Mouse (Mus musculus) forebrain, embryonic 12.5 days (tissue): Measurements from ENCODE around the gene Ldhd. TPM values are rescaled to one million over a fixed set of nuclear protein-coding genes. Genes with fewer than 3 reads are reported as not detected.

Experiments used
- ATAC-seq: fragments of 200-750 bp; cut with Nextera tagmentation; 2 replicates; pipeline ENCODE4 v1.8.0; 2017; ENCODE audit warnings: moderate TSS enrichment; ENCODE audit not compliant: low FRiP score
- H3K27ac ChIP-seq: fragments of 300-500 bp; sonication (generic); 2 replicates; pipeline ENCODE4 v1.5.1; 2016; ENCODE audit warnings: mild to moderate bottlenecking
- H3K27me3 ChIP-seq: fragments of 300-500 bp; sonication (generic); 2 replicates; pipeline ENCODE4 v1.6.1; 2016; ENCODE audit warnings: mild to moderate bottlenecking
- H3K36me3 ChIP-seq: fragments of 300-500 bp; sonication (generic); replicated peaks from 2 replicates; pipeline ENCODE4 v1.6.1; 2016; ENCODE audit warnings: mild to moderate bottlenecking
- H3K4me1 ChIP-seq: fragments of 300-500 bp; sonication (generic); 2 replicates; pipeline ENCODE4 v1.6.1; 2016
- H3K4me2 ChIP-seq: fragments of 300-500 bp; sonication (generic); 2 replicates; pipeline ENCODE4 v1.6.1; 2016; ENCODE audit warnings: mild to moderate bottlenecking, moderate library complexity
- H3K4me3 ChIP-seq: fragments of 300-500 bp; sonication (generic); replicated peaks from 2 replicates; pipeline ENCODE4 v1.5.1; 2016; ENCODE audit warnings: mild to moderate bottlenecking
- H3K9ac ChIP-seq: fragments of 300-500 bp; sonication (generic); 2 replicates; pipeline ENCODE4 v1.6.1; 2016; ENCODE audit warnings: mild to moderate bottlenecking
- H3K9me3 ChIP-seq: fragments of 300-500 bp; sonication (generic); 2 replicates; pipeline ENCODE4 v1.6.1; 2016
- WGBS: fragments of 180-500 bp; shearing (Covaris S2); methylation state at CpG from one replicate; pipeline ENCODE4 v1.1.7; 2016; 5-methylcytosine and 5-hydroxymethylcytosine counted together
- polyA plus RNA-seq: library from polyadenylated mRNA; unstranded; fragments of >200 nt; fragmentation: Nextera tagmentation; extraction: Ambion mirVana; gene quantifications from 2 replicates; pipeline ENCODE4 v1.2.1, GENCODE M21; 2016

Gene Ldhd
- polyA plus RNA-seq, 1 experiment from 2014 or later = 0.50 TPM

DNA sequence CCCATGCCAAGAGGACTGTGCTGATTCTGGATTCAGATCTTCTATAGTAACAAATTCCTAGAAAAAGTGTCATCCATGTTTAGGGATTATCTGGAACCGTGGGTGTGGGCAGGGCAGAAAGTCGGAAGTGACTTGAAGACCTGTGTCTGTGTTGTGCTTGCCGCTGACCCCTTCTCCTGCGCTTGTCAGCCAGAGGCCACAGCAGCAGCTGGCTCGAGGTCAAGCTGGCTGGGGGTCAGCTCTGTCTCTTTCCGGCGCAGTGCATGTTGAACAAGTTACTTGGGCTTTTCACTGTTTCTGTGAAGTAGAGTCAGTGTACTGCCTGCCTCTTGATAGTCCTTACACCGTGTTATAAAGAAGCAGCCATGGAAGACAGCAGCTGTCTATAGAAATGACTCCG is 23.2 kb downstream of the Ldhd start:
- Histone ChIP-seq H3K9me3 (no peaks in the 10 kb centered on the region), H3K27me3 (no peaks in the 10 kb centered on the region), H3K27ac (no peak overlapping the region), H3K4me1 (no peaks in the 10 kb centered on the region), H3K9ac (no peak overlapping the region), H3K4me3 (no peak overlapping the region), H3K4me2 (no peak overlapping the region), H3K36me3 (peaks cover 3% of the 10 kb centered on the region; the same call in 1 of the 2 replicates)
- no peak for ATAC-seq
- 92% methylated on average over 9 of the region's 9 CpGs for WGBS

DNA sequence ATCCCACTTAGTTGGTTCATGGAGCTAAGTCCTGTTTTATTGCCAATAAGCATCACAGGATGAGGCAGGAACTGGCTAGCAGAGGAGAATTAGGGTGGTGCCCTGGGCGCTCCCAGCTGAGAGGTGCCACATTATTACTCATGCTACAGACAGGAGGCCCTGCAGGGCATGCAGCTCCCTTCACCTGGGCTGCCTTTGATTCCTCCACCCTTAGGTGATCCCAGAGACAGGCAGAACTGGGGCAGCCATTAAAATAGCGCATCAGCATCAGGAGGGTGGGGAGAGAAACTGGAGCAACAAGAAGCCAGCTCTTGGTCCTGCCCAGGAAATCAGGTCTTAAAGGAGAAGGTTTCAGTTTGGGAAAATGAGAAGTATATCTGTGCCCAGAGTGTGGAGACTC is 25.2 kb downstream of the Ldhd start:
- Histone ChIP-seq H3K9me3 (no peaks in the 10 kb centered on the region), H3K4me3 (no peak overlapping the region), H3K4me1 (no peaks in the 10 kb centered on the region), H3K9ac (no peak overlapping the region), H3K36me3 (no peaks in the 10 kb centered on the region), H3K27ac (no peak overlapping the region), H3K4me2 (no peak overlapping the region), H3K27me3 (no peaks in the 10 kb centered on the region)
- no peak for ATAC-seq
- WGBS = 100% methylated on average over 2 of the region's 2 CpGs

DNA sequence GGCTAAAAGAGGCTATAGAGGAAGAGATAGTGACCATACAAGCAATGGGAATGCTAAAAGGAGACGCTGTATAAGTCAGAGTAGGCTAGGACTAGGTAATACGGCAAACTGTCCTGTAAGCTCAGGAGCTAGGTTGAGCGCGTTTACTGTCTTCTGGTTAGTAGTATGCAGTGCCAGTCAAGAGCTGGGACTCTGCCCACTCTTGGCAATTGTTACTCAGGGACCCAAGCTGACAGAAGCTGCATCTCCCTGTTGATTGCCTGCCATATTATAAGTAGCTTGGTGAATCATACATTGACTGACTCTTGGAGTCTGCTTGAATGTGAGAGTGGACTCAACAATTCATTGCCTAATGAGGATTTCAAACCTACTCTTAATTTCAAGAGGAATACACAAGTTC is 28.1 kb downstream of the Ldhd start:
- no peaks in the 10 kb centered on the region for H3K27me3 ChIP-seq
- WGBS = 97% methylated on average over 4 of the region's 4 CpGs
- no peak for ATAC-seq
- H3K9me3 ChIP-seq = no peaks in the 10 kb centered on the region
- no peak overlapping the region for H3K27ac ChIP-seq
- no peaks in the 10 kb centered on the region; the same call in 1 of the 2 replicates for H3K4me1 ChIP-seq
- H3K4me2 ChIP-seq = no peak overlapping the region
- H3K9ac ChIP-seq = no peak overlapping the region
- no peak overlapping the region for H3K4me3 ChIP-seq
- H3K36me3 ChIP-seq = no peaks in the 10 kb centered on the region

DNA sequence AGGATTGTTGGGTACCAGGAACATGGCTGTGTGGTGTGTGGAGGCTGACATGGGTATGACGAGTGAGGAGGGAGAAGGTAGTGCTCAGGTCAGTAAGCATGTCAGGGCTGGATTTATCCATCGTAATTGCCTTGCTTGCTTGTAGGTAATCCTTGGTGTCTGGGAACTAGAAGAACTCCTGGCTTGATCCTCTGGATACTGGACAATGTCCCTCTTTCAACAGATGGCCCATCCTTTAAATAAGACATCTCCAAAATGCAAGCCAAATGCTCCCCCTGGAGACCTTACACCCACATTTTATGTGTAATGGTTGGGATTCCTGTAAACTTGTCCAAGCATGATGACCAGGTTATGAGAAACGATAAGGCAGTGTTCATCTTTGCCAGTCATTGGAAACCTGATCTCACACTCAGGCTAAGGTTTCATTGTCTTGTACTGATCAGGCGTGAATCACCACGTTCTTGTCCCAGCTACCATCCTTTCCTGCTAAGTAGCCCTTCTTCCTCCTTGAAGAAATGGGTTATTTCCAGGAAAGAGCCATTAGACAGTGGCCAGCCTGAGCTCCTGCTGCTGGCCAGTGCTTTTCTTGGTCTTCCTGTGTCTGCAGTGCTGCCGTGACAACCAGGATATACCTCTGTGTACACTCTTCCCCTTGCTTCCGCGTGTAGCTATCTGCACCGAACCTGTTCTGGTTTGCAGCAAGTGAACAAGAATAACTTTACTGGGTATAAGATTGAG is 30.3 kb downstream of the Ldhd start:
- no peak overlapping the region for H3K9ac ChIP-seq
- WGBS = 82% methylated on average over 9 of the region's 9 CpGs
- H3K4me3 ChIP-seq = no peak overlapping the region
- no peak for ATAC-seq
- H3K36me3 ChIP-seq = no peaks in the 10 kb centered on the region
- no peaks in the 10 kb centered on the region for H3K27me3 ChIP-seq
- peaks cover 16% of the 10 kb centered on the region for H3K4me1 ChIP-seq
- no peaks in the 10 kb centered on the region for H3K9me3 ChIP-seq
- H3K27ac ChIP-seq = no peak overlapping the region
- no peak overlapping the region for H3K4me2 ChIP-seq

DNA sequence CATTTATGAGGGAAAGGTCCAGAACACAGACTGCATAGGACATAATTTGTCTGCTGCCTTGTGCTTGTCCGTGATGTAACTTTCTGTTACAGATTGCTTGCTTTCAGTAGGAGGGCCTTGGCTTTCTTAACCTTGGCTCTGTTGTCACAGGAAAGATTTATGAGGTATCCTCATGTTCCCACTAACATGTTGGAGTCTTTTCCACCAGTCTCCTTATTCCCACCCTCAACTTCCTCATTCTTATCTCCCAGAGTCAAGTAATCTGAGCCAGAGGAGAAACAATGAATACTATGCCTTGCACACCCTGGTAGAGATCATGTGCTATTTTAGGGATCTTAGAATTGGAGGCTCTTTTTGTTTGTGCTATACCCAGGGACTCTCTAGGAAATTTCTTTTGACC is 32.9 kb downstream of the Ldhd start:
- no peaks in the 10 kb centered on the region for H3K36me3 ChIP-seq
- peaks cover 38% of the 10 kb centered on the region for H3K4me1 ChIP-seq
- no peak overlapping the region for H3K27ac ChIP-seq
- no peak overlapping the region for H3K4me2 ChIP-seq
- no peak for ATAC-seq
- no peak overlapping the region for H3K9ac ChIP-seq
- no peaks in the 10 kb centered on the region for H3K9me3 ChIP-seq
- H3K27me3 ChIP-seq = no peaks in the 10 kb centered on the region
- no peak overlapping the region for H3K4me3 ChIP-seq
- 92% methylated on average over 1 of the region's 1 CpGs for WGBS

DNA sequence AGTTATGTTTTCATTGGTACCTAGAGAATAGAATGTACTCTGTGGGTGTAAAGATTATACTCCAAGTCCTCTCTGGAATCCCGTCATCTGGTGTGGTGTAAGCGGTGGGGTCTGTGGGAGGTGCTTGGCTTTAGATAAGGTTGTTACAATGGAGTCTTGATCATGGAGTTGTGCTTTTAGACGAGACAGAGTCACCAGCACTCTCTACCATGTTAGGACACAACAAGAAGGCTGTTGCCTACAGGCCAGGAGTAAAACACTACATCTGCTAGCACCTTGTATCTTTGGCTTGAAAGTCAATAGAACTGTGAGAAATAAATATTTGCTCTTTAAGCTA is 33.7 kb downstream of the Ldhd start:
- Histone ChIP-seq H3K4me3 (no peak overlapping the region), H3K27me3 (no peaks in the 10 kb centered on the region), H3K27ac (no peak overlapping the region), H3K9ac (no peak overlapping the region), H3K9me3 (no peaks in the 10 kb centered on the region), H3K4me2 (no peak overlapping the region), H3K4me1 (peaks cover 45% of the 10 kb centered on the region), H3K36me3 (no peaks in the 10 kb centered on the region)
- ATAC-seq = no peak
- 71% methylated on average over 3 of the region's 3 CpGs for WGBS

DNA sequence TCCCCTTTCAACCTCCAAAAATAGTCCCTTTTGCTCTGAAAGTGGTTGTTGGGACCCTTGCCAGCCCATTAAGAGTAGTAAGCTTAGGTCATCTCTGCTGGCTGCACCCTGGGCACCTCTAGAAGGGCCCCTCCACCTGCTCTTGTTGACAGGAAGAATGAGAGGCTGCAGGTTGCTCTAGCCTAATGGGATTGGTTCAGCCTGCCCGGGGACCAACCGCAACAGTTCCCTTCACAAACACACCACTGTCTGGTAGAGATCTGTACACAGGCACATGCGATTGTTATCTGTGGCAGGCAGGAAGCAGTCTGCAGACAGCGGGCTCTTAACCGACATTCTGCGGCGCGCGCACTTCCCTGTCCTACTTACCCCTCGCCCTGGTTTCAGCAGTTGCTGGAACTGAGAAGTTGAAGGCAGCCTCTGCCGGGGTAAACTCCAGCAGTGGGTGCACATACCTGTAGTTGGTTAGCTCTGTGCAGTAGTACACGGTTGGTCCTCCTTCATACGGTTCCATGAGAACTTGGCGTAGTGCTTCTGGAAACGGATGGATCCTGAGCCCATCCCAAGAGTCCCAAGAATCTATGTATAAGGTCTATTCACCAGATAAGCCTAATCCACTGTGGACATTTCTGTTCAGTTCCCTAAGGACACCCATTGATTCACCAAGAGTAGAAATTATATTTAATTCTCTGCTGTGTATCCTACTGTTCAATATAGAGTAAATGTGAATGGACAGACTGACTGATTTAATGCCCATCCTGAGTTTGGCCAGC is 34.3 kb downstream of the Ldhd start:
- no peak overlapping the region for H3K4me2 ChIP-seq
- H3K4me3 ChIP-seq = no peak overlapping the region
- no peak overlapping the region for H3K9ac ChIP-seq
- 90% methylated on average over 15 of the region's 15 CpGs for WGBS
- no peak overlapping the region for H3K27ac ChIP-seq
- H3K36me3 ChIP-seq = no peaks in the 10 kb centered on the region
- ATAC-seq = no peak
- no peaks in the 10 kb centered on the region for H3K27me3 ChIP-seq
- peaks cover 45% of the 10 kb centered on the region for H3K4me1 ChIP-seq
- no peaks in the 10 kb centered on the region for H3K9me3 ChIP-seq

DNA sequence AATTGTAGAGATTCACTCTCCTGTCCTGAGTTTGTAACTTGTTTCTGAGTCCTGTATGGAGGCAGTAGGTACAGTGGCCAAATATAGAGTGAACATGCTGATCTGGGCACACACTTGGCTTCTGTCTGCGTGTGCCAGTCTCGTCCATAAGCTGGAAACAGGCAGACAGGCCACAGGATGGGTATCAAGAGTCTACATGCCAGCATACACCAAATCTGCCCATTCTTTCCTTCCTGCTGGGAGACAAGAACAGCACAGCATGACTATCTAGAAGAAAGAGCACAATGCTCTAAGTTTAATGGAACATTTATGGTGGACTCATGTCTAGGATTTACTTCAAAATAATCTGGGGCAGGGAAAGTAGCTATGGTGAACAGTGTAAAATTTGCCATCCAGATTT is 35.2 kb downstream of the Ldhd start:
- Histone ChIP-seq H3K36me3 (no peaks in the 10 kb centered on the region), H3K9ac (no peak overlapping the region), H3K4me2 (no peak overlapping the region), H3K4me3 (no peak overlapping the region), H3K27ac (no peak overlapping the region), H3K9me3 (no peaks in the 10 kb centered on the region), H3K27me3 (no peaks in the 10 kb centered on the region), H3K4me1 (peaks cover 45% of the 10 kb centered on the region)
- no peak for ATAC-seq
- 95% methylated on average over 2 of the region's 2 CpGs for WGBS

DNA sequence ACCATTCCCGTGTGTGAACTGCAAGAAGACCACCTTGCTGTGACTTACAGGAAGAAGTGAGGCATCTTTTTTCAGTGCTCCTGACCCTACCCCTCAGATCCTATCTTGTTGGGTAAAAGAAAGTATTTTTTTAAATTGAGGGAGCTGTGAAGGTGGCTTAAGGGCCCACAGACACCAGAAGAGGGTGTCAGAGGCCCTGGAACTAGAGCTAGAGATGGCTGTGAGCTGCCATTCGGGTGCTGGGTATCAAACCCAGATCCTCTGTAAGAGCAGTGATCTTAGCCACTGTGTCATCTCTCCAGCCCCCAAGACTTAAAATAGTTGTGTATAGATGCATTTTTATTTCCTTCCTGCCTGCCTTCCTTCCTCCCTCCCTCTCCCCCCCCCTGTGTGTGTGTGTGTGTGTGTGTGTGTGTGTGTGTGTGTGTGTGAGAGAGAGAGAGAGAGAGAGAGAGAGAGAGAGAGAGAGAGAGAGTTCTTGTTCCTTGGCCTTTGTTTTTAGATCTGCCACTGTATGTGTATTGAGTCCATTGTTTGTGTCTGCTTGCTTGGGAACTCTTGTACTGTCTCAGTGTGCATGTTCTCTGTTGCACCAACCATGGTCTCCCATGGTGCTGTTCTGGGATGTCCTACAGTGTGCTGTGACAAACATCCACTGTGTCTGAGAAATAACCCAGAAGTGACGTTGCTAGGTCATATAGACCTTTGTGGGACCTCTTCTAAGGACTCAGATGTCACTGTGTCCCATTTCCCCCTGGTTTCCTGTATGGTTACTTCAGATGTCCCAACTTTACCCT is 35.9 kb downstream of the Ldhd start:
- Histone ChIP-seq H3K9ac (no peak overlapping the region), H3K4me3 (no peak overlapping the region), H3K36me3 (no peaks in the 10 kb centered on the region), H3K27me3 (no peaks in the 10 kb centered on the region), H3K9me3 (no peaks in the 10 kb centered on the region), H3K4me2 (no peak overlapping the region), H3K4me1 (peaks cover 45% of the 10 kb centered on the region), H3K27ac (no peak overlapping the region)
- WGBS = 91% methylated on average over 3 of the region's 3 CpGs
- ATAC-seq = no peak

DNA sequence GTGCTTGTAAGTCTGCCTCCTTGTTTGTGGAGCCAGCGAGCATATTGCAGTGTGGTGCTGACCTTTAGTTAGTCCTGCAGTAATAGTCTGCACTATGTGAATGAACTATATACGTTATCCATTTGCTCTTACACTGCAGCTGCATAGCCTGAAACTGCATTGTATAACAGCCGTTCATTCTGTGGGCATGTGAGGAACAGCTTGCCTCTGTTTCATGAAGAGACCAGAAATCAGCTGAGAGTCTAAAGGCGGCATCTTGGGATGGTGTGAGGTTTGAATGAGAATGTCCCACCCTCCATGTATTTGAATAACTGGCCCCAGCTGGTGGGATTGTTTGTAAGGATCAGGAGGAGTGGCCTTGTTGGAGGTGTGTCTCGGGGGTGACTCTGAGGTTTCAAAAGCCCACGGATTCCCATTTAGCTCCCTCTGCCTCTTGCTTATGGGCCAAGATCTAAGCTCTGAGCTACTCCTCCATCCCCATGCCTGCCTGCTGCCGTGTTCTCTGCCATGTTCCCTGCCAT is 37.7 kb downstream of the Ldhd start:
- Histone ChIP-seq H3K9ac (no peak overlapping the region), H3K9me3 (no peaks in the 10 kb centered on the region), H3K27ac (peak overlapping the region; percentile 31; the same call in 1 of the 2 replicates), H3K4me3 (no peak overlapping the region), H3K4me1 (peaks cover 45% of the 10 kb centered on the region), H3K27me3 (no peaks in the 10 kb centered on the region), H3K4me2 (no peak overlapping the region), H3K36me3 (no peaks in the 10 kb centered on the region)
- ATAC-seq = no peak
- 57% methylated on average over 7 of the region's 7 CpGs for WGBS

DNA sequence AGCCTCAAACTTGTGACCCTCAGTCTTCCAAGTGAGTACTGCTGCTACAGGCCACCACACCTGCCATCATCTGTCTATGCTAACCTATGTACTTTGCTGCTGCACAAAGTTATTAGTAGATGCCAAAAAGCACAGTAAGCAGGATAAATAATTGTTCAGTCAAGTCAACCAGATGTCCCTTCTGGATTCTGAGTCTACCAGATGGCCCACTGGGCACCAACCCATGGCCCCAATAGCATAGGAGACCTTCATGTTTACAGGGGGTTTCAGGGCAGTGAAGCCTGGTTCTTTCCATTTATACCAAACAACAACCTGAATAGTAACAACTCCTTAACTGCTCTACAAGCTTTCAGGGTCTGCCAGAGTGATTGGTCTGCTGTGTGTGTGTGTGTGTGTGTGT is 39.0 kb downstream of the Ldhd start:
- Histone ChIP-seq H3K27ac (no peak overlapping the region), H3K9ac (no peak overlapping the region), H3K4me2 (no peak overlapping the region), H3K4me3 (no peak overlapping the region), H3K36me3 (no peaks in the 10 kb centered on the region), H3K27me3 (no peaks in the 10 kb centered on the region), H3K9me3 (no peaks in the 10 kb centered on the region), H3K4me1 (peaks cover 41% of the 10 kb centered on the region)
- no peak for ATAC-seq

DNA sequence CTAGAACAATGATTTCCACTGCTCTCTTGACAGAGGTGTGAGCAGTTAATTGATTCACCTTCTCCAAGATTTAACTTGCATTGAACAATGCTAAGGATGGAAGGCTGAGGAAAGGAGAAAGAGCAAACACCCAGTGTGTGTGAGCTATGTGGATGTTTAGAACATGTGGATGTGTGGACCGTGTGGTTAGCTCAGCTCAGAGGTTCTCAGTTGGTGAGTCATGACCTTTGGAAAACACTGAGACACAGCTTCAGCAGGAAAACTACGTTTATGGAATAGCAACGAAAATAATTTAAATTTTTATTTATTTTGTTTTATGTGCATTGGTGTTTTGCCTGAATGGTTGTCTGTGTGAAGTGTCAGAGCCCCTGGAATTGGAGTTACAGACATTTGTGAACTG is 40.0 kb downstream of the Ldhd start:
- Histone ChIP-seq H3K4me1 (peaks cover 33% of the 10 kb centered on the region), H3K27me3 (no peaks in the 10 kb centered on the region), H3K27ac (no peak overlapping the region), H3K9ac (no peak overlapping the region), H3K36me3 (no peaks in the 10 kb centered on the region), H3K4me2 (no peak overlapping the region), H3K9me3 (no peaks in the 10 kb centered on the region), H3K4me3 (no peak overlapping the region)
- WGBS = 86% methylated on average over 3 of the region's 3 CpGs
- ATAC-seq = no peak
